Mouse (Mus musculus) layer of hippocampus, adult 9-11 months (tissue): Measurements from ENCODE around the gene Prkg1.

Source experiments
- DNase-seq: peaks from one replicate; pipeline ENCODE4 v3.0.0; 2022

Gene Prkg1

GRCm38 (mm10) chr19:30826106-30826505 is 938.7 kb downstream of the Prkg1 start:
- DNase-seq, result no peak

GRCm38 (mm10) chr19:30815661-30816060 is 949.2 kb downstream of the Prkg1 start:
- DNase-seq, result peak; percentile 47

DNA sequence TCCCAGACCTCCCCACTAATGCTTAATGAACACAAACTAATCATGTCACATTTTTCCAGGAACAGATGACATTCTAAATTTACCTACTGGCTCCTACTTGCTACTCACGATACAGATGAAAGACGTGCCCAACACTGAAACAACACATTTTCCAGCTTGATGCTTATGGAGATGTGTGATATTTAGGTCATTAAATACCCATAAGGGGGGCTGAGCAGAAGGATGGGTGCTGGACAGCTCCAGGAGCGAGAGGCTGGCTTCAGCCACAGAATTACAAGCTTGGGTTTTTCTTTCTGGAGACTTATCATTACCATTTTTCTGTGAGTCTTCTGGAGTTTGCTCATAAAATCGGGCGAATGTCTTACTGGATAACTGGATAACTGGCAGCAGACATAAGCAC is 958.6 kb downstream of the Prkg1 start:
- DNase-seq, result no peak

GRCm38 (mm10) chr19:30780803-30781202 is 984.0 kb downstream of the Prkg1 start:
- DNase-seq, result no peak

- DNase-seq, result no peak
These were observed 996.5 kb downstream of the Prkg1 start for GRCm38 (mm10) chr19:30768316-30768715.

DNA sequence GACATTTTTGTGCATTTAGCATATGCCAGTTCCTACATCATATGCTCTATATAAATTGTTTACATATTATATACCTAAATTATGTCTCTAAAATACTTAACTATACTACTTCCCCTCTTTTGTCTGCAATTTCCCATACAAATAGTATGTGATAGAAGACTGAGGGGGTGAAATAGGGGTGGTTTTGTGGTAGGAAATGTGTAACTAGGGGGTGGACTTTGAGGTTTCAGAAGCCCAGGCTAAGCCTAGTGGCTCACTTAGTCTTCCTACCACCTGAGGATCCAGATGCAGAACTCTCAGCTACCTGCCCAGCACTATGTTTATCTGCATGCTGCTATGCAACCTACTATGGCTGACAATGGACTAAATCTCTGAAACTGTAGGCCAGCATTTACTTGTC is 1020.4 kb downstream of the Prkg1 start:
- DNase-seq, result no peak

GRCm38 (mm10) chr19:30699130-30699529 is 1065.7 kb downstream of the Prkg1 start:
- DNase-seq, result peak; percentile 19

DNA sequence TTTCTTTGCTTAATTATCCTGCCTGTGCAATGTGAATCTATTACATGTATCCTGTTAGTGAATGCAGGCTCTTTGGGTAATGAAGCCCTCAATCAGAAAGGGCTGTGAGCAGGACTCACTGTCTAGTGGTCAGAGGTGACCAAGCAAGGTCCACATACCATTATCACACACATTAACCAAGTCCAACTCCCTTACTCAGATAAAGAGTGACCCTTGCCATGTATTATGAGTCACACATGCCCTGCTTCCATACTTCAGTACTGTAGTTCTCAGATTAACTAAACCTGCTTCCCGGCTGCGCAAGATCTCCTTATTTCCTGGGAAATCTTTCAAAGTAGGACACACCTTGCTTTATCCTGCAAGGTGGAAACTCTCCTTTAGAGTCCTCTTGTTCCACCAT is 1073.6 kb downstream of the Prkg1 start:
- DNase-seq, result no peak

GRCm38 (mm10) chr19:30690691-30691090 is 1074.1 kb downstream of the Prkg1 start:
- no peak for DNase-seq

DNA sequence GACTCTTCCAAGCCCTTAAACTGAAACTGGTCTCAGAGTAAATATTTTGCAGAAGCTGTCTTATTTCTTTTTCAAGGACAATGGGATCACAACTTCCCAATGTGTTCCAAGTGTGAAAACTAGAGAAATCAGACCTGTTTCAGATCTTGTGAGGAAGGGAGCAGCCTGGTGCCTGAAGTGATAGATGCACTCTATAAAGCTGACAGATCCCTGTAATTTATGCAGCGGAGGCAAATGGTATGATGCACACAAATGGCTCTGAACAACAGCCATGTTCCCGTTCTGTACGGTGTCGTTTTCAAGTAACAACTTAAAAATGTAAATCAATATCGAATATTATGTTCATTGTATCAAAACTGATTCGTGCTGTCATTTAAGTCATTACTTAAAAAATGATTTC is 1076.9 kb downstream of the Prkg1 start:
- DNase-seq, result peak; percentile 5

DNA sequence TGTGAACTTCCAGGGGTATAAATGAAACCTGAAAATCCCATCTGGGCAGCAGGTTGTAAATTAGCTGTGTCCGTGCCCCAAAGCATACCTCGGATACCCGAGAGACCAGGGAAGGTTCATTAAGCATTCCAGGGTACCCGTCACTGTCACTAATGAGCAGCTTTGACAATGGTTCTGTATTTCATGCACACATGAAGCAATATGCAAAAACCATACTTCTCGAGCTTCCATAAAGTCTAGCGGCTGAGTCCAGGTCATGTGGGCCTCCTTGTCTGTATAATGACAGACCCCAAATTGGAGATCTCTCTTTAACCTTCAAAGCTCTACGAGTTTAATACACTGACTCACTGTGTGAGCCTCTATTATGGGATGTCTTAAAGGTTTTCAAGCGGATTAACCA is 1088.5 kb downstream of the Prkg1 start:
- DNase-seq, result no peak

DNA sequence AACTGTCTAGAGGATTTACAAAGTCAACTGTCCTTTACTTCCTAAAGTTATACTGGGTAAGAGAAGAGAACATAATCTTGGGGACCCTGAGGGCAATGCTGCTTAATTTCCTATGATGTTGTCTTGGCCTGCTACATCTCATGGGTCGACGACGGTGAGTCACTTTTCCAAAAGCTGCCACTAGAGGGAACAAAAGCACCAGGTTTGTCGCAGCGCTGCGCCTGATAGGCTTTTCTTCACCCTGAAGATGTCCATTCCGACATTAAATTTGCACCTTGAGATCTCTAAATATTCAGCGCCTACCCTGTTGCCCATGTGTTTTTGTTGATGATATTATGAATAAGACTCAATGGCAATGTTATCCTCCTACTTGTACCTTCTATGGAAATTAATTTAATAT is 1100.6 kb downstream of the Prkg1 start:
- DNase-seq, result peak; percentile 33

DNA sequence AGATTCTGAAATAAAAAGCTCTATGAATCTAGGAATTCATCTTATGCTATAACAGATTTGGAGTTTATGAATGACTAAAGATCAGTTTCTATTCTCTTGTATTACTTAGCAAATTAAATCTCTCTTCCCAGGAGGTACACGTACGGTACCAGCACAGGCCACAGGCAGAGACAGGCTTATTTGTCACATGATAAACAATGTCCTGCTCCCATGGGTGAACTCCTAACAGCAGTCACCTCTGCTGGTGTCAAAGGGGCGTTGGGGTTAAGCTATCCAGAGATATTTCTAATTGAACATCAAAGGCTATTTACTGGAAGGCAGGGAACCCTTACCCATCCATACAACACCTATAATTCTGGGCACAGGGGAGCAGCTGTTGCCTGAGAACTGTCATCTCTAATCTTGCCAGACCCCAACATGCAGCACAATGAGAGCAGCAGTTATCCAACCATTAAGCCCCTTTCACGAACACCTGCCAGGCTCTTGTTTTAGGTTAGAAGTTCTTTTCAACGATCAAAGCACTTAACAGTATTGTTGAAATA is 1122.1 kb downstream of the Prkg1 start:
- no peak for DNase-seq

- no peak for DNase-seq
These were observed 1127.4 kb downstream of the Prkg1 start for GRCm38 (mm10) chr19:30637471-30637870.

DNA sequence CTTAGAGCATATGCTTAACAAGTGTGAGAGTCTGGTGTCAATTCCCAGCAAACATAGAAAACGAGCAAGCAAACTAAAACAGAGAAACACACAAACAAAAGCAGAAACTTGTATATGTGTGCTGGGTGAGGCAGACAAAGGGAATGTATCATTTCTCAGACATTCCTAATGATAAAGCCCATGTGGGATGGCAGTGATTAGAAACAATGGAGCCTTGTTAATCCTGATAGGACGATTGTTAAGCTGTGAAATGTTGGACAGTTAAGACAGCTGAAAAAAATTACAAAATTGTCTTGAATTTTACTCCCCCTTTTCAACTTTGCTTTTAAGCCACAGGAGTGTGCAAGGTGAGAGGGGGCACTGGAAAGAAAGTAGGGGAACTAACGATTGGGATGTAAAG is 1133.8 kb downstream of the Prkg1 start:
- DNase-seq, result no peak

- DNase-seq, result no peak
These were observed 1138.8 kb downstream of the Prkg1 start for GRCm38 (mm10) chr19:30626036-30626435.

GRCm38 (mm10) chr19:30625391-30625790 is 1139.4 kb downstream of the Prkg1 start:
- DNase-seq, result no peak

DNA sequence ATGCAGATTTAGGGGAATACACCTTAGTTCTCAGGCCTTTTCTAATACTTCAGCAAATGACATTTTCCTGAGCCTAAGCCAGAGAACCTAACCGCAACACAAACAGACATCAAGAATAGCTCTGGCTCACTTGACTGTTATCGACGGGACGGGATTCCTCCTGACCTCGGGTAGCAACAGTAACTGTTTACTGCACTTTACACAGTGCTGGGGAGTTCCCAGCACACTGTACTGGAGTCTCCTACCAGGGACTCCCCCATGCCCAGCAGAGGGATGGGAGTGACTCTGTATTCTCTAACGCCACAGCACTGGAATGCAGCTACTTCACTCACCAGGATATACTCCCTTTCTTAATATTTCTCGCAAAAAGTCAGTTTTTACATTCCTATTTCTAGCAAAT is 1141.2 kb downstream of the Prkg1 start:
- no peak for DNase-seq

- DNase-seq, result no peak
These were observed 1151.5 kb downstream of the Prkg1 start for GRCm38 (mm10) chr19:30613150-30613865.

DNA sequence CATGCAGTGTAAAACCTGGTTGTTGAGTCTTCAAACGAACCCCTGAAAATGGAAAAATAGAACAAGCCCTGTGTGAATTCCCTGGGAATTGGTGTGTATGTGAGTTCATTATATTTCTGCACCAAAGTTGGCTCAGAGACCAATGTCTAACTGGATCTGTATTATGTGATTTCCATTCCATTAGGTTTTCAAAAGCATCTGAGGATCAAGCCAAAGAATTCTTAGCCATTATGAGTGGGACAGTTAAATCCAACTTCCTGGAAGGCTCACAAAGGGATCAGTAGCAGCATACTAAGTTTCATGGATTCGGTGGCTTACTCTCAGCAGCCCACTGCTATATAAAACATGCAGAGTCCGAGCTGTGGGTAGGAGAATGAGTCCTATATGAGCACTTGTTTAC is 1178.5 kb downstream of the Prkg1 start:
- DNase-seq, result no peak

DNA sequence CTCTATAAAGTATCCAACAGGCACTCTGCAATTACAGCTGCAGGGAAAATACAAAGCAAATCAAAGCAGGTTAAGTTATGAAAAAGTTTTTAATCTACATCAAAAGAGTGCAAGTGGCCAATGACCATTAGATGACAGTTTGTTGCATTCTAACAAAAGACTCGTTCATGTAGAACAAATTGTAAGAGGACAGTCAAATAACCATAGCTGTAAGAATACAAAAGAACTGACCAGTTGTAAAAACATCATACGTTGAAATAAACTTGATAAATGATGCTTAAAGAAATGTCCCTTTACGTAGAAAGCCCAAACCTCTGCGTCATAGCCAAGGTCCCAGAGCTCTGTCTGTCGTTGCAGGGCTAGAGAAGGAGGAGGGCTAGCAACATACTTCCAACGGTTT is 1200.3 kb downstream of the Prkg1 start:
- no peak for DNase-seq

- DNase-seq, result no peak
These were observed 1201.0 kb downstream of the Prkg1 start for GRCm38 (mm10) chr19:30563876-30564275.

GRCm38 (mm10) chr19:30558024-30558423 is 1206.8 kb downstream of the Prkg1 start:
- DNase-seq, result no peak

DNA sequence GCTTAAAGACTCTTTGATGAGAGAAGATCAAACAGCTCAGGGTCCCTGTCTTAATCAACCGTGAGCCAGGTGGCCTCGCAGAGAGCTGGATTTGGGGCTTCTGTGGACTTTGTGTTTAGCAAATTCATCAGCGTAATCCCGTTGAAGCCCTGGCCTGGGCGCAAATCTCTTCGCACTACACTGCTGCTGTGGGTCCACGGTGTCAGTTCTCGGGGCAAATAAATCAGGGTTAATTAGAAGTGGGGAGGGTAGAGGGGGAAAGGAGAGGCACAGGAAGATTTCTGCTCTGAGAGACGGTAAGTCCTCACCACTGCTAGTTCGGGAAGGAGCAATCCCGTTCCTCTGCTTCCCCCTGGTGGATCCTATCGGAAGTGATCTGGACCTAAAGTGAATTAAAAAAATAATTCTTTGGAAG is 1210.4 kb downstream of the Prkg1 start:
- DNase-seq, result peak; percentile 23

DNA sequence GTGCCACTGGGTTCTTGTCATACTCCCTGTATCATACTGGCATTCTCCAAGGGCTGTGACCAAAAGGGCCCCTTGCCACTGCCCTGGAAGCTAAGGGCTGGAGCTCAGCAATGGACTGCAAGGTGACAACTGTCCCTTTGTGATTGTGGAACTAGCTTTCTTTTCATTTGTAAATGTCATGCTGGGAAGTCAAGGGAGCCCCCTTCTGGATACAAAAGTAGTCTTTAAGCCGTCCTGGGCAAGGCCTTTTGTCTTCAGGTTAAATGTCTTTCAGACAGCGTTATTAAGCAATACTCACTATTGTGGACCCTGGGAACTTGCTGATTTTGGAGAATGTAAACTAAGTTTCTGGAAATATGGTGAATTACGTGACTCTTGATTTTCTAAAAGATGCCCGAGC is 1211.1 kb downstream of the Prkg1 start:
- DNase-seq, result no peak
